Mouse (Mus musculus) forebrain, embryonic 16.5 days (tissue): ENCODE measurements around the gene Ptch2. TPM values are rescaled to one million over a fixed set of nuclear protein-coding genes. Genes with fewer than 3 reads are reported as not detected.
A peak's percentile ranks its signal among the peaks of the same experiment; 100 is the strongest.

Source experiments
- ATAC-seq: fragments of 200-750 bp; cut with Nextera tagmentation; 2 replicates; pipeline ENCODE4 v1.8.0; 2017; ENCODE audit warnings: mild to moderate bottlenecking, moderate library complexity
- H3K27ac ChIP-seq: fragments of 300-500 bp; sonication (generic); 2 replicates; pipeline ENCODE4 v1.5.1; 2014; ENCODE audit warnings: low read length, control low read depth
- H3K27me3 ChIP-seq: fragments of 300-500 bp; sonication (generic); replicated peaks from 2 replicates; pipeline ENCODE4 v1.6.1; 2014; ENCODE audit warnings: low read length; ENCODE audit not compliant: control insufficient read depth, insufficient read depth
- H3K36me3 ChIP-seq: fragments of 300-500 bp; sonication (generic); 2 replicates; pipeline ENCODE4 v1.6.1; 2014; ENCODE audit not compliant: control insufficient read depth, insufficient read depth
- H3K4me1 ChIP-seq: fragments of 300-500 bp; sonication (generic); replicated peaks from 2 replicates; pipeline ENCODE4 v1.6.1; 2014; ENCODE audit warnings: low read length; ENCODE audit not compliant: control insufficient read depth, insufficient read depth
- H3K4me2 ChIP-seq: fragments of 300-500 bp; sonication (generic); 2 replicates; pipeline ENCODE4 v1.6.1; 2014; ENCODE audit warnings: mild to moderate bottlenecking, low read length, control low read depth
- H3K4me3 ChIP-seq: fragments of 300-500 bp; sonication (generic); replicated peaks from 2 replicates; pipeline ENCODE4 v1.5.1; 2014; ENCODE audit warnings: mild to moderate bottlenecking, low read length, control low read depth
- H3K9ac ChIP-seq: fragments of 300-500 bp; sonication (generic); replicated peaks from 2 replicates; pipeline ENCODE4 v1.6.1; 2014; ENCODE audit warnings: low read depth, low read length, control low read depth
- H3K9me3 ChIP-seq: fragments of 300-500 bp; sonication (generic); 2 replicates; pipeline ENCODE4 v1.6.1; 2016; ENCODE audit warnings: low read length; ENCODE audit not compliant: control insufficient read depth
- WGBS: fragments of 180-500 bp; shearing (Covaris S2); extraction: QIAGEN DNeasy Blood & Tissue Kit; methylation state at CpG from one replicate; pipeline ENCODE4 v1.1.7; 2014; 5-methylcytosine and 5-hydroxymethylcytosine counted together
- polyA plus RNA-seq: library from polyadenylated mRNA; unstranded; fragments of >200 nt; fragmentation: Nextera tagmentation; extraction: Ambion mirVana; gene quantifications from 2 replicates; pipeline ENCODE4 v1.2.1, GENCODE M21; 2015

Gene Ptch2
- polyA plus RNA-seq, 1 experiment from 2014 or later = 5.5 TPM

DNA sequence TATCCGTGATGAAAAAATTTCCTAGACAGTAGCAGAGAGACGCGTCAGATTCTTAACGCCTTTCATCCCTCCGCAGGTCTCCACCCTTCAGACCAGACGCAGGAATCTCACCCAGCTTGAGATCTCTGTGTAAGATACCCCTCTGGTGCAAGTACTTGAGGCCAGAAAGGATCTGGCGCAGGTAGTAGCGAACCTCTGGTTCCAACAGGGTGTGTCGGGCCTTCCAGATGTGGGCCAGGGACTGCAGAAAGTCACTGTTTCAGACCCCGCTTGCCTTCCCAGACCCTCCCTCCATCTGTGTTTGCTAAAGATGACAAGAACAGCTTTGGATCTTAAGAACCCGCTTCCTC lies 36.9 kb downstream of the Ptch2 start:
- H3K27ac ChIP-seq = no peak overlapping the region
- WGBS = 11% methylated on average over 11 of the region's 11 CpGs

DNA sequence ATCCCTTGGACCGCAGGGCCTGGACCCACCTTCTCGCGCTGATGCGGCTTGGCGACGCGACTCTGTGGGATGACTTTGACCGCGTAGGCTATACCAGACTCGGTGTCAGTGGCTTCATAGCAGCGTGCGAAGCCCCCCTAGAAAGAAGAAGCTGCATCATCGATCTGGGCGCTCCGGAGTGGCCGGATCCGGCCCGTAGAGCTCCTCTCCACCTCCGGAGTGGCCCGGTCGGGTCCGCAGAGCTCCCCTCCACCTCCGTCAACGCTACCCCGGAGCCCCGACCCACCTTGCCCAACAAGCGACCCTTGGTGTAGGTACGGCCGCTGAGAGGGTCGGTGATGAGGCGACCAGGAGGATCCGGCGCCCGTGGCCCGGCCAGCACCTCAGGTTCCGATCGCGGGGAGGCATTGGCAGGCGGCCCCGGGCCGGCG lies 37.5 kb downstream of the Ptch2 start:
- H3K4me2 ChIP-seq = peak overlapping the region; percentile 93
- H3K4me3 ChIP-seq = peak overlapping the region; percentile 66
- H3K9ac ChIP-seq = peak overlapping the region; percentile 77
- peak overlapping the region; percentile 10; the same call in 1 of the 2 replicates for H3K27ac ChIP-seq
- peaks cover 20% of the 10 kb centered on the region for H3K4me1 ChIP-seq
- WGBS = under 1% methylated on average over 42 of the region's 42 CpGs
- H3K27me3 ChIP-seq = 0 out of 2 replicates have a peak, but pooled peaks cover 4% of the 10 kb centered on the region
- ATAC-seq = peak; percentile 41
- H3K9me3 ChIP-seq = no peaks in the 10 kb centered on the region
- H3K36me3 ChIP-seq = no peaks in the 10 kb centered on the region

More for the DNA sequence above, 36.9 kb downstream of the Ptch2 start:
- peak overlapping the region; percentile 66 for H3K4me3 ChIP-seq
- peak overlapping the region; percentile 93 for H3K4me2 ChIP-seq
- H3K4me1 ChIP-seq = peaks cover 20% of the 10 kb centered on the region
- H3K9ac ChIP-seq = peak overlapping the region; percentile 77
- no peaks in the 10 kb centered on the region for H3K9me3 ChIP-seq
- 0 out of 2 replicates have a peak, but pooled peaks cover 4% of the 10 kb centered on the region for H3K27me3 ChIP-seq
- no peak for ATAC-seq
- H3K36me3 ChIP-seq = no peaks in the 10 kb centered on the region

GRCm38 (mm10) chr4:117133817-117134600 lies 38.1 kb downstream of the Ptch2 start, which contains the start of gene Plk3:
Gene Plk3, minus strand, starts transcription at chr4:117133963.
- Histone ChIP-seq H3K4me2 (peak within 1 kb of the TSS; percentile 93), H3K27me3 (0 out of 2 replicates have a peak, but pooled peaks cover 4% of the 10 kb centered on the region), H3K9me3 (no peaks in the 10 kb centered on the region), H3K4me3 (peak within 1 kb of the TSS; percentile 66), H3K27ac (peak within 1 kb of the TSS; percentile 10), H3K9ac (peak within 1 kb of the TSS; percentile 77), H3K4me1 (peaks cover 20% of the 10 kb centered on the region), H3K36me3 (no peaks in the 10 kb centered on the region)
- WGBS = 3% methylated on average over 23 of the region's 48 CpGs
- peak; percentile 89 for ATAC-seq

DNA sequence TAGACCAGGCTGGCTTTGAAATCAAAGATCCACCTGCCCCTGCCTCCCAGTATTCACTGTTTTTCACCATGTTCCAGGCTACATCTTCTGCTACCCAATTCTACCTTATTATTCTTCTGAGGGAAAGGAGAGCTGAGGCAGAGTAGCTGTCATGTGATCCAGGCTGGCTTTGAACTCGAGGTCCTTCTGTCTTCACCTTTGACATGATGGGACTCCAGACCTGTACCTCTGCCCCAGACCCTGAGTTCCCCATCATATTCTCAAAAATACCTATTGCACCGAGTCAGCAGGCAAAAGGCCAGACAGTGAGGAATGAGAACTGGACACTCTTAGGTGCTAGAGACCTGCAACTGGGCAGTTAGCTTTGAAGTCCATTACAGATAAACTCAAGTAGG lies 38.7 kb downstream of the Ptch2 start:
- H3K36me3 ChIP-seq = no peaks in the 10 kb centered on the region
- peaks cover 20% of the 10 kb centered on the region for H3K4me1 ChIP-seq
- H3K4me3 ChIP-seq = no peak overlapping the region
- ATAC-seq = no peak
- 44% methylated on average over 2 of the region's 2 CpGs for WGBS
- no peak overlapping the region for H3K27ac ChIP-seq
- no peak overlapping the region for H3K9ac ChIP-seq
- H3K4me2 ChIP-seq = peak overlapping the region; percentile 93; the same call in 1 of the 2 replicates
- H3K9me3 ChIP-seq = no peaks in the 10 kb centered on the region
- 0 out of 2 replicates have a peak, but pooled peaks cover 4% of the 10 kb centered on the region for H3K27me3 ChIP-seq

GRCm38 (mm10) chr4:117136034-117136433 lies 40.2 kb downstream of the Ptch2 start:
- ATAC-seq = no peak
- 37% methylated on average over 8 of the region's 8 CpGs for WGBS

GRCm38 (mm10) chr4:117138295-117139216 lies 42.7 kb downstream of the Ptch2 start:
- H3K4me3 ChIP-seq = no peak overlapping the region
- H3K36me3 ChIP-seq = no peaks in the 10 kb centered on the region
- H3K9me3 ChIP-seq = no peaks in the 10 kb centered on the region
- no peak overlapping the region for H3K4me2 ChIP-seq
- H3K27ac ChIP-seq = no peak overlapping the region
- 73% methylated on average over 16 of the region's 17 CpGs for WGBS
- 0 out of 2 replicates have a peak, but pooled peaks cover 4% of the 10 kb centered on the region for H3K27me3 ChIP-seq
- H3K4me1 ChIP-seq = peaks cover 4% of the 10 kb centered on the region
- no peak overlapping the region for H3K9ac ChIP-seq
- ATAC-seq = no peak

More at GRCm38 (mm10) chr4:117136034-117136433, 40.2 kb downstream of the Ptch2 start:
- H3K9me3 ChIP-seq = no peaks in the 10 kb centered on the region
- no peak overlapping the region for H3K27ac ChIP-seq
- H3K4me2 ChIP-seq = no peak overlapping the region
- no peak overlapping the region for H3K9ac ChIP-seq
- peaks cover 20% of the 10 kb centered on the region for H3K4me1 ChIP-seq
- no peaks in the 10 kb centered on the region for H3K36me3 ChIP-seq
- H3K27me3 ChIP-seq = 0 out of 2 replicates have a peak, but pooled peaks cover 4% of the 10 kb centered on the region
- H3K4me3 ChIP-seq = no peak overlapping the region

GRCm38 (mm10) chr4:117139217-117139612 lies 43.3 kb downstream of the Ptch2 start:
- no peak overlapping the region for H3K27ac ChIP-seq
- H3K4me3 ChIP-seq = no peak overlapping the region
- ATAC-seq = no peak
- no peak overlapping the region for H3K4me2 ChIP-seq
- H3K4me1 ChIP-seq = peaks cover 2% of the 10 kb centered on the region
- 0 out of 2 replicates have a peak, but pooled peaks cover 4% of the 10 kb centered on the region for H3K27me3 ChIP-seq
- H3K9me3 ChIP-seq = no peaks in the 10 kb centered on the region
- WGBS = 0% methylated on average over 2 of the region's 2 CpGs
- H3K9ac ChIP-seq = no peak overlapping the region
- no peaks in the 10 kb centered on the region for H3K36me3 ChIP-seq

DNA sequence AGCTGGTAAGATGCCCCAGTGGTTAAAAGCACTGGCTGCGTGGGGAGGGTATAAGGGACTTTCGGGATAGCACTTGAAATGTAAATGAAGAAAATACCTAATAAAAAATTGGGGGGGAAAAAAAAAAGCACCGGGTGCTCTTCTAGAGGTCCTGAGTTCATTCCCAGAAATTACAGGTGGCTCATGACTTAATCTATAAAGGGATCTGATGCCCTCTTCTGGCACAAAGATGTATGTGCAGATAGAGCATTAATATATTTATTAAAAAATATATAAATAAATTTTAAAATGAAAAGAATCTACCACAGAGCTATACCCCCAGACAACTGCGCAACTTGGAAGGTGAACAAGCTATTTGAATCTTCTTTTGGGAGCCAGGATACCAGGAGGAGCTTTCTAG lies 44.7 kb downstream of the Ptch2 start:
- no peaks in the 10 kb centered on the region for H3K36me3 ChIP-seq
- no peaks in the 10 kb centered on the region for H3K9me3 ChIP-seq
- H3K4me1 ChIP-seq = no peaks in the 10 kb centered on the region
- no peak overlapping the region for H3K4me2 ChIP-seq
- H3K9ac ChIP-seq = no peak overlapping the region
- H3K4me3 ChIP-seq = no peak overlapping the region
- ATAC-seq = no peak
- H3K27me3 ChIP-seq = 0 out of 2 replicates have a peak, but pooled peaks cover 2% of the 10 kb centered on the region
- H3K27ac ChIP-seq = no peak overlapping the region
- 30% methylated on average over 4 of the region's 4 CpGs for WGBS

GRCm38 (mm10) chr4:117143023-117143422 lies 47.1 kb downstream of the Ptch2 start:
- no peak overlapping the region for H3K4me3 ChIP-seq
- no peak overlapping the region for H3K27ac ChIP-seq
- no peak overlapping the region for H3K4me2 ChIP-seq
- no peaks in the 10 kb centered on the region for H3K36me3 ChIP-seq
- no peak for ATAC-seq
- no peaks in the 10 kb centered on the region for H3K9me3 ChIP-seq
- H3K9ac ChIP-seq = no peak overlapping the region
- H3K4me1 ChIP-seq = no peaks in the 10 kb centered on the region
- H3K27me3 ChIP-seq = no peaks in the 10 kb centered on the region
- 64% methylated on average over 7 of the region's 7 CpGs for WGBS
